Mouse (Mus musculus) MEL (cell line): Measurements from ENCODE around the gene Notch4. TPM values are rescaled to one million over a fixed set of nuclear protein-coding genes. Genes with fewer than 3 reads are reported as not detected.

Experiments
- DNase-seq: peaks from one replicate; pipeline ENCODE4 v3.0.0; 2011; ENCODE audit warnings: low read depth, low spot score
- H3K27ac ChIP-seq: 2 replicates; pipeline ENCODE4 v1.5.1; 2012; ENCODE audit warnings: low read depth, mild to moderate bottlenecking, control low read depth, low read length, moderate library complexity; ENCODE audit not compliant: control insufficient read depth
- H3K27me3 ChIP-seq, 2 experiments: fragments of 150-350 bp in 1 of 2; sonication (generic) in 1 of 2; 2 replicates each; pipeline ENCODE4 v1.6.1; 2012; ENCODE audit warnings: low read length in 2 of 2, mild to moderate bottlenecking in 2 of 2, improper control_type of control experiment in 1 of 2, moderate library complexity in 1 of 2; ENCODE audit not compliant: insufficient read depth in 2 of 2, control insufficient read depth in 1 of 2
- H3K36me3 ChIP-seq, 2 experiments: 2 replicates each; pipeline ENCODE4 v1.6.1; 2012 to 2014; ENCODE audit warnings: low read length in 2 of 2, improper control_type of control experiment in 1 of 2, inconsistent platforms in 1 of 2, mild to moderate bottlenecking in 1 of 2; ENCODE audit not compliant: insufficient read depth in 2 of 2, control insufficient read depth in 1 of 2
- H3K4me1 ChIP-seq, 2 experiments: fragments of 150-350 bp in 1 of 2; sonication (generic) in 1 of 2; 2 replicates each; pipeline ENCODE4 v1.6.1; 2012; ENCODE audit warnings: low read length in 2 of 2, improper control_type of control experiment in 1 of 2, mild to moderate bottlenecking in 1 of 2; ENCODE audit not compliant: insufficient read depth in 2 of 2, control insufficient read depth in 1 of 2
- H3K4me3 ChIP-seq, 2 experiments: fragments of 150-350 bp in 1 of 2; sonication (generic) in 1 of 2; 2 replicates each; pipeline ENCODE4 v1.5.1; 2012; ENCODE audit warnings: low read depth in 2 of 2, low read length in 2 of 2, mild to moderate bottlenecking in 2 of 2, moderate library complexity in 2 of 2, control low read depth in 1 of 2, improper control_type of control experiment in 1 of 2; ENCODE audit not compliant: control insufficient read depth in 1 of 2, insufficient read depth in 1 of 2
- H3K79me2 ChIP-seq: 2 replicates; pipeline ENCODE4 v1.6.1; 2012; ENCODE audit warnings: mild to moderate bottlenecking, low read length, moderate library complexity; ENCODE audit not compliant: control insufficient read depth, poor library complexity, insufficient read depth
- H3K9ac ChIP-seq: 2 replicates; pipeline ENCODE4 v1.6.1; 2012; ENCODE audit warnings: low read depth, mild to moderate bottlenecking, control low read depth, low read length, moderate library complexity; ENCODE audit not compliant: control insufficient read depth, poor library complexity, severe bottlenecking
- H3K9me3 ChIP-seq: fragments of 150-350 bp; sonication (generic); replicated peaks from 2 replicates; pipeline ENCODE4 v1.6.1; 2012; ENCODE audit warnings: mild to moderate bottlenecking, low read length, improper control_type of control experiment, moderate library complexity; ENCODE audit not compliant: insufficient read depth
- CHD1 ChIP-seq: IDR thresholded peaks from 2 replicates; pipeline ENCODE4 v1.6.1; 2012; ENCODE audit warnings: low read depth, mild to moderate bottlenecking, inconsistent platforms, low read length, improper control_type of control experiment
- CHD2 ChIP-seq: IDR thresholded peaks from 2 replicates; pipeline ENCODE4 v1.6.1; 2011; ENCODE audit warnings: low read length, improper control_type of control experiment
- E2F4 ChIP-seq: IDR thresholded peaks from 2 replicates; pipeline ENCODE4 v1.6.1; 2011; ENCODE audit warnings: low read depth, low read length, improper control_type of control experiment, borderline replicate concordance
- ELF1 ChIP-seq: IDR thresholded peaks from 2 replicates; pipeline ENCODE4 v1.6.1; 2014; ENCODE audit warnings: low read depth, mild to moderate bottlenecking, inconsistent platforms, low read length, improper control_type of control experiment, moderate library complexity
- EP300 ChIP-seq, 2 experiments: IDR thresholded peaks; 2 replicates each; pipeline ENCODE4 v1.6.1; 2011; ENCODE audit warnings: improper control_type of control experiment in 2 of 2, low read length in 2 of 2, low read depth in 1 of 2, mild to moderate bottlenecking in 1 of 2
- GATA1 ChIP-seq: IDR thresholded peaks from 2 replicates; pipeline ENCODE4 v1.6.1; 2011; ENCODE audit warnings: low read depth, low read length, improper control_type of control experiment
- HCFC1 ChIP-seq: IDR thresholded peaks from 2 replicates; pipeline ENCODE4 v1.6.1; 2012; ENCODE audit warnings: low read depth, mild to moderate bottlenecking, inconsistent platforms, low read length, improper control_type of control experiment, moderate library complexity
- JUND ChIP-seq: IDR thresholded peaks from 2 replicates; pipeline ENCODE4 v1.6.1; 2011; ENCODE audit warnings: low read depth, mild to moderate bottlenecking, improper control_type of control experiment, low read length
- KAT2A ChIP-seq: conservative IDR thresholded peaks from 2 replicates; pipeline ENCODE4 v1.6.1; 2012; ENCODE audit warnings: low read depth, low read length, improper control_type of control experiment, inconsistent platforms
- MAFK ChIP-seq: IDR thresholded peaks from 2 replicates; pipeline ENCODE4 v1.6.1; 2011; ENCODE audit warnings: low read depth, mild to moderate bottlenecking, low read length, improper control_type of control experiment, borderline replicate concordance
- MAX ChIP-seq: IDR thresholded peaks from 2 replicates; pipeline ENCODE4 v1.6.1; 2011; ENCODE audit warnings: low read length, improper control_type of control experiment
- MAZ ChIP-seq: IDR thresholded peaks from 2 replicates; pipeline ENCODE4 v1.6.1; 2012; ENCODE audit warnings: low read depth, mild to moderate bottlenecking, inconsistent platforms, low read length, improper control_type of control experiment
- MEF2A ChIP-seq: IDR thresholded peaks from 2 replicates; pipeline ENCODE4 v1.6.1; 2014; ENCODE audit warnings: low read depth, mild to moderate bottlenecking, inconsistent platforms, low read length, improper control_type of control experiment; ENCODE audit not compliant: poor library complexity, insufficient replicate concordance, severe bottlenecking; ENCODE audit errors: extremely low read depth
- MXI1 ChIP-seq: IDR thresholded peaks from 2 replicates; pipeline ENCODE4 v1.6.1; 2011; ENCODE audit warnings: mild to moderate bottlenecking, low read depth, low read length, improper control_type of control experiment
- MYB ChIP-seq: IDR thresholded peaks from 2 replicates; pipeline ENCODE4 v1.6.1; 2011; ENCODE audit warnings: mild to moderate bottlenecking, low read depth, low read length, improper control_type of control experiment
- MYC ChIP-seq: IDR thresholded peaks from 2 replicates; pipeline ENCODE4 v1.6.1; 2011; ENCODE audit warnings: low read depth, mild to moderate bottlenecking, low read length, improper control_type of control experiment, moderate library complexity
- NELFE ChIP-seq: IDR thresholded peaks from 2 replicates; pipeline ENCODE4 v1.6.1; 2011; ENCODE audit warnings: low read depth, low read length, improper control_type of control experiment
- POLR2A ChIP-seq, 2 experiments: IDR thresholded peaks; 2 replicates each; pipeline ENCODE4 v1.6.1; 2011 to 2012; ENCODE audit warnings: low read length in 2 of 2, mild to moderate bottlenecking in 2 of 2, control low read depth in 1 of 2, improper control_type of control experiment in 1 of 2, low read depth in 1 of 2, moderate library complexity in 1 of 2; ENCODE audit not compliant: control insufficient read depth in 1 of 2, insufficient read depth in 1 of 2, poor library complexity in 1 of 2
- POLR2AphosphoS5 ChIP-seq: IDR thresholded peaks from 2 replicates; pipeline ENCODE4 v1.6.1; 2012; ENCODE audit warnings: low read depth, borderline replicate concordance, mild to moderate bottlenecking, inconsistent platforms, low read length, moderate library complexity, mixed read lengths
- RAD21 ChIP-seq: IDR thresholded peaks from 2 replicates; pipeline ENCODE4 v1.6.1; 2011; ENCODE audit warnings: mild to moderate bottlenecking, low read depth, low read length, improper control_type of control experiment
- RCOR1 ChIP-seq: IDR thresholded peaks from 2 replicates; pipeline ENCODE4 v1.6.1; 2012; ENCODE audit warnings: low read depth, mild to moderate bottlenecking, inconsistent platforms, low read length, improper control_type of control experiment
- SIN3A ChIP-seq: IDR thresholded peaks from 2 replicates; pipeline ENCODE4 v1.6.1; 2012; ENCODE audit warnings: low read length, improper control_type of control experiment, inconsistent platforms
- SMC3 ChIP-seq: IDR thresholded peaks from 2 replicates; pipeline ENCODE4 v1.6.1; 2011; ENCODE audit warnings: low read depth, low read length, improper control_type of control experiment
- TAL1 ChIP-seq: IDR thresholded peaks from 2 replicates; pipeline ENCODE4 v1.6.1; 2012; ENCODE audit warnings: mild to moderate bottlenecking, inconsistent platforms, low read length, moderate library complexity, mixed read lengths
- TBP ChIP-seq: IDR thresholded peaks from 2 replicates; pipeline ENCODE4 v1.8.0; 2011; ENCODE audit warnings: low read depth, low read length, improper control_type of control experiment
- TCF12 ChIP-seq: IDR thresholded peaks from 2 replicates; pipeline ENCODE4 v1.6.1; 2014; ENCODE audit warnings: low read depth, mild to moderate bottlenecking, inconsistent platforms, low read length, improper control_type of control experiment, moderate library complexity
- UBTF ChIP-seq: IDR thresholded peaks from 2 replicates; pipeline ENCODE4 v1.6.1; 2012; ENCODE audit warnings: low read depth, mild to moderate bottlenecking, inconsistent platforms, low read length, improper control_type of control experiment, moderate library complexity, borderline replicate concordance; ENCODE audit not compliant: insufficient read depth
- ZKSCAN1 ChIP-seq: IDR thresholded peaks from 2 replicates; pipeline ENCODE4 v1.6.1; 2012; ENCODE audit warnings: low read depth, mild to moderate bottlenecking, inconsistent platforms, low read length, improper control_type of control experiment, moderate library complexity
- ZMIZ1 ChIP-seq: IDR thresholded peaks from 2 replicates; pipeline ENCODE4 v1.6.1; 2012; ENCODE audit warnings: low read depth, mild to moderate bottlenecking, inconsistent platforms, low read length, improper control_type of control experiment, moderate library complexity
- ZNF384 ChIP-seq: IDR thresholded peaks from 2 replicates; pipeline ENCODE4 v1.6.1; 2012; ENCODE audit warnings: low read depth, mild to moderate bottlenecking, inconsistent platforms, low read length, improper control_type of control experiment
- polyA plus RNA-seq, 2 experiments: library from polyadenylated mRNA; stranded (reverse) in 1 of 2; unstranded in 1 of 2; fragments of >175 nt in 1 of 2; fragments of >200 nt in 1 of 2; gene quantifications; 2 replicates each; pipeline versions ENCODE4 v1.2.1 to v1.2.4; 2012; ENCODE audit warnings: low replicate concordance in 2 of 2, low read depth in 1 of 2; ENCODE audit not compliant: insufficient read length in 2 of 2, insufficient read depth in 1 of 2, missing spikeins in 1 of 2
- total RNA-seq: library from RNA; depleted of rRNA; stranded (reverse); fragments of 300-350 nt; gene quantifications from 2 replicates; pipeline ENCODE4 v1.2.3, GENCODE M21; 2012

Notch4 gene
- total and polyA plus RNA-seq, 3 experiments: 0.15 to 21.9 (median 0.33) TPM

DNA sequence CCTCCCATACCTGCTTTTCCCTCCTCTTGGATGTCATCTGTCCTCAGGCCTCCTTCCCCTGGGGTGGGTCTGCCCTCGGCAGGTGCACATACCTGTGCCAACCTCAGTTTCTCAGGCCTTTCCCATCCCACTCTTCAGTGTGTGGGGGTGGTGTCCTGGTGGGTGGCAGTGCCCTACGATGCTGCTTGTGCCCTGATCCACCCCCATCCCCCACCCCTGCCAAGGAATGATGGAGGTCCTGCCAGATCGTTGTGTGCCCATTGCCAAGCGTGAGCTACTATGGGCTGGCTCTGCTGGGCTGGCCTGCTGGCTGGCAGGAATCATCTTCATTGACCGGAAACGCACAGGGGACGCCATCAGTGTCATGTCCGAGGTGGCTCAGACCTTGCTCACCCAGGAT is 47.0 kb downstream of the Notch4 start:
- H3K79me2 ChIP-seq: peaks cover 32% of the 10 kb centered on the region
- no peak overlapping the region for H3K4me3 ChIP-seq
- no peak overlapping the region for H3K9ac ChIP-seq
- peaks cover 11 to 40% of the 10 kb centered on the region in 2 experiments; a peak in 3 of 4 replicates for H3K4me1 ChIP-seq
- no peaks in the 10 kb centered on the region for H3K27me3 ChIP-seq
- H3K36me3 ChIP-seq: peaks cover 0 to 23% of the 10 kb centered on the region in 2 experiments; a peak in 2 of 4 replicates
- TF ChIP-seq MAX (no peak), CHD1 (no peak), JUND (no peak), RCOR1 (no peak), POLR2A (IDR thresholded peaks at IDR 0.05; ENCODE audit: control insufficient read depth in 1 of 2, insufficient read depth in 1 of 2, low read depth in 1 of 2, low read length in 2 of 2, poor library complexity in 1 of 2) (no peak), TBP (no peak), MYB (no peak), KAT2A (no peak), UBTF (no peak), ELF1 (no peak)
- DNase-seq: no peak
- H3K27ac ChIP-seq: no peak overlapping the region
- H3K9me3 ChIP-seq: no peaks in the 10 kb centered on the region

DNA sequence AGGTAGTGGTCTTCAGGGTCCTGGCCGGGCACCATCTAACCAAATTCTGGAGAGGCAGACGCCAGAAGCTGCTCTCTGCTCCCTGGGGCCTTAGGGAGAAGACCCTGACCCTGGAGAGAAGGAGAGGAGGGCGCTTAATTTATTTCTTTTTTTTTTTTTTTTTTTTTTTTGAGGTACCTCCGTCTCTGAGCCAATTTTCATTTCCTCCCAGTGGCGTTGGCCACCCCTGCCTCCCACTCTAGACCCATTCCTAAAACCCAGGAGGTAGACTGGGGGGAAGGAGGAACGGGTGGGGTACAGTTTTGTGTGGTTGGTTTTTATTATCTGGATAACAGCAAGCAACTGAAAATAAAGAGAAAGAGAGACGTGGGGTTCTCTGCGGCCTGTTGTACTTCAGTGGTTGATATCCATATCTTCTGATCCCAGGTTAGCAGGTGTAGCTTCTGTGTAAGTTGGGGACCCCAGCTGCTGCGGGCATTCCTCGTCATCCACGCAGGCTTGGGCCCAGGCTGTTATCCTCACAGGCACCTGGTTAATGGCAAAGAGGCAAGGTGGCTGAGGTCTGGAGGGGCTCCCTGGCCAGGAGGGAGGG is 49.1 kb downstream of the Notch4 start:
- H3K36me3 ChIP-seq: peaks cover 0 to 16% of the 10 kb centered on the region in 2 experiments; a peak in 2 of 4 replicates
- no peaks in the 10 kb centered on the region for H3K27me3 ChIP-seq
- H3K4me3 ChIP-seq: no peak overlapping the region
- peaks cover 11% of the 10 kb centered on the region; the same call in 1 of the 2 replicates for H3K79me2 ChIP-seq
- peak overlapping the region; percentile 48 for H3K9ac ChIP-seq
- DNase-seq: peak; percentile 87
- H3K9me3 ChIP-seq: no peaks in the 10 kb centered on the region
- peaks cover 7 to 27% of the 10 kb centered on the region in 2 experiments; a peak in 3 of 4 replicates for H3K4me1 ChIP-seq
- peak overlapping the region; percentile 91 for H3K27ac ChIP-seq
- TF ChIP-seq ZMIZ1 (no peak; the same call in 1 of the 2 replicates), GATA1 (peak; percentile 83), RCOR1 (peak; percentile 69), MYB (peak; percentile 92), TCF12 (peak; percentile 98), MAFK (peak; percentile 20; the same call in 1 of the 2 replicates), KAT2A (0 out of 2 replicates have a peak, but pooled peaks have one; percentile 19), EP300 (IDR thresholded peaks at IDR 0.05; ENCODE audit: low read depth in 1 of 2, low read length in 2 of 2) (peak; percentile 90 to 96), MAZ (peak; percentile 86), ZNF384 (peak; percentile 94), POLR2AphosphoS5 (no peak), MEF2A (no peak), TAL1 (peak; percentile 94), HCFC1 (0 out of 2 replicates have a peak, but pooled peaks have one; percentile 39), RAD21 (no peak), MYC (0 out of 2 replicates have a peak, but pooled peaks have one; percentile 15), CHD2 (no peak), MXI1 (peak; percentile 61), JUND (no peak), E2F4 (no peak), TBP (no peak), SIN3A (peak; percentile 80), CHD1 (no peak), SMC3 (peak; percentile 2; the same call in 1 of the 2 replicates), ZKSCAN1 (no peak; the same call in 1 of the 2 replicates), NELFE (no peak)
